In genomic region chr14:60529646-60530347, GRCm38 (mm10) we compare ENCODE assay signal across 9 mouse cellular contexts.
DNase-seq lines count a peak whose midpoint lies in the region; ATAC-seq and TF ChIP-seq lines count a peak whose summit lies in the region.
"Had no signal": no experiment of that assay in that cellular context is flagged by ENCODE, and none has a peak within 500 bp of the region (broad histone marks: within the 10 kb centered on the region; RNA-seq: fewer than 3 reads in every experiment).

No protein-coding gene starts in this region.

- H3K36me3 ChIP-seq in neural tube, embryonic 12.5 days: 0 out of 2 replicates have a peak, but pooled peaks cover 2% of the 10 kb centered on the region
- 0 out of 2 replicates have a peak, but pooled peaks cover 4% of the 10 kb centered on the region for H3K36me3 ChIP-seq in hindbrain, embryonic 13.5 days
- H3K36me3 ChIP-seq in stomach, embryonic 15.5 days: no peaks in the 10 kb centered on the region
- H3K36me3 ChIP-seq: limb, embryonic 13.5 days had no signal

- H3K27me3 ChIP-seq in neural tube, embryonic 12.5 days (replicated peaks): no peaks in the 10 kb centered on the region
- H3K27me3 ChIP-seq in hindbrain, embryonic 13.5 days: no peaks in the 10 kb centered on the region
- no peaks in the 10 kb centered on the region for H3K27me3 ChIP-seq in stomach, embryonic 15.5 days (replicated peaks)
- H3K27me3 ChIP-seq: limb, embryonic 13.5 days had no signal

- no peak overlapping the region for H3K9ac ChIP-seq in neural tube, embryonic 12.5 days
- 0 out of 2 replicates have a peak overlapping the region, but pooled peaks have one; percentile 2 for H3K9ac ChIP-seq in hindbrain, embryonic 13.5 days
- H3K9ac ChIP-seq in stomach, embryonic 15.5 days: no peak overlapping the region
- H3K9ac ChIP-seq: limb, embryonic 13.5 days had no signal

- 0 out of 2 replicates have a peak overlapping the region, but pooled peaks have one; percentile 3 for H3K4me2 ChIP-seq in neural tube, embryonic 12.5 days (replicated peaks)
- no peak overlapping the region for H3K4me2 ChIP-seq in hindbrain, embryonic 13.5 days
- H3K4me2 ChIP-seq in stomach, embryonic 15.5 days: no peak overlapping the region
- H3K4me2 ChIP-seq: limb, embryonic 13.5 days had no signal

- 0 out of 2 replicates have a peak, but pooled peaks cover 3% of the 10 kb centered on the region for H3K9me3 ChIP-seq in neural tube, embryonic 12.5 days
- H3K9me3 ChIP-seq in hindbrain, embryonic 13.5 days: 0 out of 2 replicates have a peak, but pooled peaks cover 6% of the 10 kb centered on the region
- no peaks in the 10 kb centered on the region for H3K9me3 ChIP-seq in stomach, embryonic 15.5 days

- 42% methylated on average over 7 of the region's 7 CpGs for WGBS in neural tube, embryonic 12.5 days
- WGBS in hindbrain, embryonic 13.5 days: 34% methylated on average over 7 of the region's 7 CpGs
- WGBS in stomach, embryonic 15.5 days: 46% methylated on average over 7 of the region's 7 CpGs

- no peak overlapping the region for H3K4me3 ChIP-seq in gastrocnemius, adult 2 months
- H3K4me3 ChIP-seq in neural tube, embryonic 12.5 days: no peak overlapping the region
- no peak overlapping the region for H3K4me3 ChIP-seq in hindbrain, embryonic 13.5 days
- no peak overlapping the region for H3K4me3 ChIP-seq in stomach, embryonic 15.5 days (replicated peaks)
- H3K4me3 ChIP-seq: limb, embryonic 13.5 days had no signal

- peak; percentile 21; the same call in 1 of the 2 replicates for TF ChIP-seq CTCF in gastrocnemius, adult 2 months (IDR thresholded peaks at IDR 0.05)

- ATAC-seq in neural tube, embryonic 12.5 days (ENCODE audit: low FRiP score, low read depth): peak; percentile 66
- peak; percentile 38; the same call in 1 of the 2 replicates for ATAC-seq in hindbrain, embryonic 13.5 days (ENCODE audit: low FRiP score)
- peak; percentile 23; the same call in 1 of the 2 replicates for ATAC-seq in stomach, embryonic 15.5 days (ENCODE audit: insufficient read depth, low FRiP score, low read depth)

- peaks cover 32% of the 10 kb centered on the region for H3K4me1 ChIP-seq in neural tube, embryonic 12.5 days
- H3K4me1 ChIP-seq in hindbrain, embryonic 13.5 days (replicated peaks): peaks cover 23% of the 10 kb centered on the region
- peaks cover 14% of the 10 kb centered on the region for H3K4me1 ChIP-seq in stomach, embryonic 15.5 days

- peak overlapping the region; percentile 61 for H3K27ac ChIP-seq in gastrocnemius, adult 2 months
- H3K27ac ChIP-seq in neural tube, embryonic 12.5 days: no peak overlapping the region
- H3K27ac ChIP-seq in hindbrain, embryonic 13.5 days: 0 out of 2 replicates have a peak overlapping the region, but pooled peaks have one; percentile 23
- H3K27ac ChIP-seq in stomach, embryonic 15.5 days: no peak overlapping the region
- H3K27ac ChIP-seq: limb, embryonic 13.5 days had no signal

- intact Hi-C loops in gastrocnemius, adult 2 months (cut with DNase I): loop anchor here (2.0 kb wide), 2 partner anchors 31 to 105 kb away; partner anchors contain the start of gene Spata13
- intact Hi-C loops in gastrocnemius, postnatal 14 days (cut with DNase I; ENCODE audit: low total_unique reads): loop anchor here (10.0 kb wide), 1 partner anchor 235 kb away; the partner anchor contains the start of gene C1qtnf9

- no peak for DNase-seq in gastrocnemius, adult 2 months
- DNase-seq in gastrocnemius, postnatal 14 days: no peak
- DNase-seq in neural tube, embryonic 10.5 days (ENCODE audit: extremely low spot score, low spot score): no peak
- DNase-seq in right cerebral cortex, adult 2 months (ENCODE audit: low spot score in 2 of 2): no peak
- DNase-seq in urinary bladder, adult 18-20 months (ENCODE audit: low spot score in 2 of 2): no peak

Comparison
In these comparisons a context has a peak if more than half of its experiments do, and no peak if none do; other contexts are left out.
1. H3K27ac ChIP-seq: peak in gastrocnemius, adult 2 months (single experiment) and hindbrain, embryonic 13.5 days (single experiment); none in neural tube, embryonic 12.5 days (single experiment) and stomach, embryonic 15.5 days (single experiment).
2. Peak in every context shown above with its lines, with median percentiles within 50 percentile points of each other: ATAC-seq.